Mouse (Mus musculus) embryonic facial prominence, embryonic 13.5 days (tissue): ENCODE results near the gene Hmgb4. TPM values are rescaled to one million over a fixed set of nuclear protein-coding genes. Genes with fewer than 3 reads are reported as not detected.

ENCODE experiments used
- ATAC-seq: fragments of 200-750 bp; cut with Nextera tagmentation; 2 replicates; pipeline ENCODE4 v1.8.0; 2017; ENCODE audit warnings: low read depth; ENCODE audit not compliant: insufficient number of reproducible peaks, insufficient read depth, low FRiP score, low TSS enrichment
- H3K27ac ChIP-seq: fragments of 300-500 bp; sonication (generic); 2 replicates; pipeline ENCODE4 v1.5.1; 2015; ENCODE audit warnings: moderate library complexity, mild to moderate bottlenecking, inconsistent platforms
- H3K27me3 ChIP-seq: fragments of 300-500 bp; sonication (generic); 2 replicates; pipeline ENCODE4 v1.6.1; 2015; ENCODE audit warnings: mild to moderate bottlenecking, inconsistent platforms
- H3K36me3 ChIP-seq: fragments of 300-500 bp; sonication (generic); 2 replicates; pipeline ENCODE4 v1.6.1; 2015; ENCODE audit warnings: mild to moderate bottlenecking, inconsistent platforms
- H3K4me1 ChIP-seq: fragments of 300-500 bp; sonication (generic); 2 replicates; pipeline ENCODE4 v1.6.1; 2015; ENCODE audit warnings: inconsistent platforms
- H3K4me2 ChIP-seq: fragments of 300-500 bp; sonication (generic); 2 replicates; pipeline ENCODE4 v1.6.1; 2015; ENCODE audit warnings: moderate library complexity, mild to moderate bottlenecking, inconsistent platforms
- H3K4me3 ChIP-seq: fragments of 300-500 bp; sonication (generic); 2 replicates; pipeline ENCODE4 v1.5.1; 2015; ENCODE audit warnings: mild to moderate bottlenecking, inconsistent platforms
- H3K9ac ChIP-seq: fragments of 300-500 bp; sonication (generic); 2 replicates; pipeline ENCODE4 v1.6.1; 2015; ENCODE audit warnings: mild to moderate bottlenecking, inconsistent platforms
- H3K9me3 ChIP-seq: fragments of 300-500 bp; sonication (generic); 2 replicates; pipeline ENCODE4 v1.6.1; 2016; ENCODE audit warnings: inconsistent platforms
- WGBS: fragments of 180-500 bp; shearing (Covaris S2); methylation state at CpG from one replicate; pipeline ENCODE4 v1.1.7; 2015; ENCODE audit warnings: mixed read lengths; 5-methylcytosine and 5-hydroxymethylcytosine counted together
- polyA plus RNA-seq: library from polyadenylated mRNA; unstranded; fragments of >200 nt; fragmentation: Nextera tagmentation; extraction: Ambion mirVana; gene quantifications from 2 replicates; pipeline ENCODE4 v1.2.1, GENCODE M21; 2015

Hmgb4 gene
- not detected in 2 replicates for polyA plus RNA-seq

DNA sequence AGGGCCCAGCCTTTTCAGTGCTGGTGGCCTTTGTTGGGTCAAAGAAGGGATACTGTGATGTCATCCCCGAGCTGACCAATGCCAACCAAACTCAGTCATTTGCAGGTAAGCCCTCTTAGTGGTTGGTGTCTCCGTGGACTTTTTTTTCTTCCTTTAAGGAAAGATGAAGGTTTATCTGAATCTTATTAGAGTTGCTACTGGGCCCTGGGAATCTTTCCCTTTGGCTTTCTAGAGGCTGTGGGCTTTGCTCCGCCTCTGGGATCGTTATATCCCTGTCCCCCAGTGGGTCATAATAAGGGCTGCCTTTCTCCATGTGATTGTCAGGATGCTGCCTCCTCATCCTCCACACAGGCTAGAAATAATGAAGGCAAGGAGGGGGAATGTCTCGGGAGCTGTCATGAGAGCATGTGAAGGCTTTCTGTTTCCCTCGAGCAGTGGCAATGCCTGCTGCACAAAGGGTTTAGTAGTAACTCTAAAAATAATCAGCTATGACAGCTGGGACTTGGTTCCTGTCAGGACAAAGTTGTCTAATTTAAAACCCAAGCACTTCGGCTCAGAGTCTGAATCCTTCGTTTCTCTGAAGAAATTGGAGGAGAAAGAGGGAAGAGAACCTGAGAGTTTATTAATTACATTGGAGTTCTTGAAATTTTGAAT is at the start of gene Hmgb4:
Gene Hmgb4, minus strand, starts transcription at position 51 of the 654 bp plus-strand sequence.
- 58% methylated on average over 8 of the region's 8 CpGs for WGBS
- H3K4me3 ChIP-seq = no peak within 1 kb of the TSS
- H3K9ac ChIP-seq = no peak within 1 kb of the TSS
- ATAC-seq = no peak
- H3K27me3 ChIP-seq = no peaks in the 10 kb centered on the region
- no peaks in the 10 kb centered on the region for H3K36me3 ChIP-seq
- no peak within 1 kb of the TSS for H3K4me2 ChIP-seq
- no peak within 1 kb of the TSS for H3K27ac ChIP-seq
- H3K9me3 ChIP-seq = no peaks in the 10 kb centered on the region
- H3K4me1 ChIP-seq = no peaks in the 10 kb centered on the region

DNA sequence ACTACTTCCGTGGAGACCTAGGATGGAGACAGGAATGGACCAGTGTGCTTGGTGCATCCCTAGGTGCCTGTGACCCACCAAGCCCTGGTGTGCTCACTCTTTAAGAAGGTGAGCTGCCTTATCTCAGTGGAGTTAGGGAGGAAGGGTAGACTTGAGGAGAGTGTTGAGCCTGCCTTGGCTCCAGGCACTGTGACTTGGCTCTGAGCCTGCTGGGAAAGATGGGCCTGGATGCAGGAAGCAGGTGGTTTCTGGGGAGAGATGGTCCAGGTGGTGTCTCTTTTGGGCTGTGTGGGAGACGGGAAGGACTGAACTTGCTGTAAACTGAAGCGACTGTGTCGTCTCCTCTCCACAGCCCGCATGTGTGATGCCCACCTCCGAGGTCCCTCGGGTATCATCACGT is 45.3 kb upstream of the Hmgb4 start:
- no peak overlapping the region for H3K4me3 ChIP-seq
- no peak overlapping the region for H3K27ac ChIP-seq
- 92% methylated on average over 8 of the region's 8 CpGs for whole genome bisulfite sequencing
- no peaks in the 10 kb centered on the region for H3K9me3 ChIP-seq
- no peaks in the 10 kb centered on the region for H3K36me3 ChIP-seq
- H3K4me1 ChIP-seq = no peaks in the 10 kb centered on the region
- H3K4me2 ChIP-seq = no peak overlapping the region
- ATAC-seq = no peak
- H3K9ac ChIP-seq = no peak overlapping the region
- H3K27me3 ChIP-seq = no peaks in the 10 kb centered on the region

DNA sequence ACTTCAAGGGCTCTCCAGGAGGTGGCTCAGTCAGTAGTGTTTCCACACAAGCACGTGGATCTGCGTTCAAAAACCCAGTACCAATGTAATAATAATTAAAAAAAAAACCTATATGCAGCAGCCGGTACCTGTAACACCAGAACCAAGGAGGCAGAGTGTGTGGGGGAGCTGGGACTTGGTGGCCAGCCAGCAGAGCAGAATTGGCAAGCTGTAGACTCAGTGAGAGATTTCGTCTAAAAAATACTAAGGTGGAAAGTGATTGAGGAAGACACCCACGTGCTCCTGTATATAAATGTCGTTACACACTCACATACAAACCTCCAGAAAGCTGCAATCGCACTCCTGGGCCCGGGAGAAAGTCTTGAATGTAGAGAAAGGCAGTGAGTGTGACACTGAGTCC is 43.3 kb upstream of the Hmgb4 start:
- H3K36me3 ChIP-seq = no peaks in the 10 kb centered on the region
- ATAC-seq = no peak
- WGBS = 84% methylated on average over 8 of the region's 8 CpGs
- no peak overlapping the region for H3K9ac ChIP-seq
- no peaks in the 10 kb centered on the region for H3K4me1 ChIP-seq
- no peak overlapping the region for H3K4me3 ChIP-seq
- no peaks in the 10 kb centered on the region for H3K27me3 ChIP-seq
- no peak overlapping the region for H3K4me2 ChIP-seq
- no peak overlapping the region for H3K27ac ChIP-seq
- no peaks in the 10 kb centered on the region for H3K9me3 ChIP-seq

DNA sequence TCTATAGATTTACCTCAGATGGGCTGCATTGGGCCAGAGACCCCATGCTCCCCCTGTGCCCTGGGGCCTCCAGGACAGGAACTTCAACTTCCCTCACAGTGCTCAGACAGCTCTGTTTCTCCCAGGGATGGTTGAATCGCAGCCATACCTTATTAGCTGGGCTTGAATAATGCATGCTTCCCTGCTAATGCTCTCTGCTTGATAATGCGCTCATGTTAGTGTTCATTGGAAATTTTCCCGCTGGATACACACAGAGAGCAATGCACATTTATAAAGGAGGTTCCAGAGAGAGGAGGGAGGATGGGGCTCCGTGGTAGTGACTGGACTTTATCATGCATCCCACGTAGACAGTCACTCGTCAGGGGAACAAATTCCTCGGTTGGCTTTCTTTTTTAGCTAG is 27.3 kb upstream of the Hmgb4 start:
- WGBS = 78% methylated on average over 7 of the region's 7 CpGs
- ATAC-seq = no peak
- Histone ChIP-seq H3K9me3 (no peaks in the 10 kb centered on the region), H3K27me3 (0 out of 2 replicates have a peak, but pooled peaks cover 3% of the 10 kb centered on the region), H3K9ac (no peak overlapping the region), H3K36me3 (no peaks in the 10 kb centered on the region), H3K27ac (no peak overlapping the region), H3K4me2 (no peak overlapping the region), H3K4me3 (no peak overlapping the region), H3K4me1 (no peaks in the 10 kb centered on the region)

DNA sequence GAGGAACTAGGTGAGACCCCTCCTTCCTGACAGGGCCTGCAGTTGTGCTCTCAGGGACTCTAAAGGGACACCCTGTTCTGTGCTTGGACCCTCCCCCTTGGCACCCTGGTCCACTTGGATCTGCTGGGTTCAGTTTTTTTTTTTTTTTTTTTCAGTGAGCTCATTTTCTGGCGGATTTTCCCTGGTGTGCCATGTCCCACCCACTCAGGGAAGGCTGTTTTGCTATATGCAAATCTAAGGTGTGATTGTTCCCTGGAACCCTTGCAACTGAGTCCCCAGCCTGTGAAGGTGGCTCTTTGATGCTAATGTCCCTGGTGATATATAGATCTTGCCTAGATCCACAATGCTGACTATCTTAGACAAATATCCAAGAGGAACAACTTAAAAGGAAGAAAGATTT is 24.3 kb upstream of the Hmgb4 start:
- no peaks in the 10 kb centered on the region for H3K4me1 ChIP-seq
- H3K9ac ChIP-seq = no peak overlapping the region
- 61% methylated on average over 1 of the region's 1 CpGs for WGBS
- ATAC-seq = no peak
- no peak overlapping the region for H3K4me3 ChIP-seq
- H3K27ac ChIP-seq = no peak overlapping the region
- H3K36me3 ChIP-seq = no peaks in the 10 kb centered on the region
- no peaks in the 10 kb centered on the region for H3K9me3 ChIP-seq
- H3K27me3 ChIP-seq = no peaks in the 10 kb centered on the region
- H3K4me2 ChIP-seq = no peak overlapping the region

DNA sequence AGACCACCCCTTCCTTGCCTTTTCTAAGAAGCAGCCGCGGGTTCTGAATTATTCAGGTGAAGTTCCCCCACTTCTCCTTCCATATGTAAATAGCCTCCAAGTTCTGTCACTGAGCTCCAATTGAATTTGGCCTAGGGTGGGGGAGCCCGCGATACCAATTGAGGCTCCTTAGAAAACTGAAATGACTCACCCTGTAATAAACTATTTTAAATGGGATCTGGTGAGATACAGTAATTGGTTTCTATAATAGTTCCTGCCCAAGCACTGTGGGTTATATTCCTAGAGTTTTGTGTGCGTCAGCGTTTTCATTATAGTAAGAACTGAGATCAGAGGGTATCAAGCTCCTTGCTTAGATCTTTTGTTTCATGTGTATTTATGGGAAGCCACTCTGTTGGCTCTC is 14.8 kb upstream of the Hmgb4 start:
- ATAC-seq = no peak
- Histone ChIP-seq H3K27ac (no peak overlapping the region), H3K27me3 (no peaks in the 10 kb centered on the region), H3K9me3 (no peaks in the 10 kb centered on the region), H3K4me1 (peaks cover 6% of the 10 kb centered on the region), H3K9ac (no peak overlapping the region), H3K4me3 (no peak overlapping the region), H3K36me3 (no peaks in the 10 kb centered on the region), H3K4me2 (no peak overlapping the region)
- 69% methylated on average over 6 of the region's 6 CpGs for WGBS

DNA sequence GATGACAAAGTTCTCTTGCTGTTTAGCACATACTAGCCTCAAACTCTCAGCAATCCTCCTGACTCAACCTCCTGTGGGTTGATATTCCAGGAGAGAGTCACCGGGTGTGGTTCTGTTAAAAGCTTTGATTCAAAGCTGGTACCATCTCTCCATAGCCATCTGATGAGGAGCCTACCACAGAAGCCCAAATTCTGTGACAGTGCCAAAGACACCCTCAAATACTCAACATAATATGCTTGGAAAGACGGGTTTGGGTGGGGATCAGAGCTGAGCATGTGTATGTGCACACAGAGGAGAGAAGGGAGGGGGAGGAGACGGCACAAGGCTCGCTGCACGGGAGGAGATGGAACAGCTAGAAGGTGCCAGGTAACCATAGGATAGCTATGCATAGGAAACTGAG is 14.4 kb upstream of the Hmgb4 start:
- Histone ChIP-seq H3K9me3 (no peaks in the 10 kb centered on the region), H3K27me3 (no peaks in the 10 kb centered on the region), H3K4me3 (no peak overlapping the region), H3K9ac (no peak overlapping the region), H3K27ac (no peak overlapping the region), H3K4me2 (no peak overlapping the region), H3K36me3 (no peaks in the 10 kb centered on the region), H3K4me1 (peaks cover 11% of the 10 kb centered on the region)
- no peak for ATAC-seq
- WGBS = 84% methylated on average over 5 of the region's 5 CpGs

DNA sequence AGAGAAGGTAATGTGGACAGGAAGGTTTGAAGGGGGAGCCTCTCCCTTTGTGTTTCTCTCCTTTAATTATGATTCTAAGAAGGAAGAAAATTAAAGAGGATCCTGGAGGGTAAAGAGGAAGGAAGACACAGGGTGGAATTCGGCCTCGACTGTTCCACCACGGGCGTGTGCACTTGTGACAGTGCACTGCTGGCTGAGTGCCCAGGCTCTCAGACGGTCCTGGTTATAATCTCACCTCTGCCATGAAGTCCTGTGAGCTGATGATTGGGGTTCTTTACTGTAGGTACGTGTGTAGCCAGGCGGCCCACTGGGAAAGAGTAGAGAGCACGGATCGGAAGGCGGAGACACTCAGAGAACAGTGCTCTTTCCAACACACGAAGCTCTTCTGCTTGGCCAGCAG is 12.4 kb upstream of the Hmgb4 start:
- H3K9me3 ChIP-seq = no peaks in the 10 kb centered on the region
- H3K36me3 ChIP-seq = no peaks in the 10 kb centered on the region
- no peaks in the 10 kb centered on the region for H3K27me3 ChIP-seq
- ATAC-seq = 0 out of 2 replicates have a peak, but pooled peaks have one; percentile 10
- H3K4me2 ChIP-seq = no peak overlapping the region
- H3K4me1 ChIP-seq = peaks cover 18% of the 10 kb centered on the region
- H3K4me3 ChIP-seq = no peak overlapping the region
- H3K27ac ChIP-seq = no peak overlapping the region
- no peak overlapping the region for H3K9ac ChIP-seq
- WGBS = 72% methylated on average over 11 of the region's 11 CpGs

DNA sequence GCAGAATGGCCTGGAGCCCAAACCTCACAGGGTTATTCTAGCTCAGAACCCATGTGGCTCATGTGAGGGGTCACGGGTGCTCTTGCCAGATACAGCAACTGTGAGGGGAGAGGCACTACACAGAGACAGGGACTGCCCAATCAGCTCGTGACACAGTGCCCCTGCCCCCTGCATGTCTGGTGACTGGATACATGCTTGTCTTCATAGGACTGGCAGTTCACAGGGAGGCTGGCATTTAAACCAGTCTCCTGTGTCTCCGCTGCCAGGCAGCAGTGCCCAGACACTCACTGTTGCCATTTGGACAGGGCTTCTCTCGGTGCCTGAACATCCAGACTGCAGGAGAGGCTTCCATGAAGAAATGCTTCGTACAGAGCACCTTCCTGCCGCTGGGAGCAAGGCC is 11.7 kb upstream of the Hmgb4 start:
- no peak overlapping the region for H3K4me2 ChIP-seq
- no peaks in the 10 kb centered on the region for H3K36me3 ChIP-seq
- no peak overlapping the region for H3K4me3 ChIP-seq
- H3K4me1 ChIP-seq = peaks cover 18% of the 10 kb centered on the region
- H3K27me3 ChIP-seq = no peaks in the 10 kb centered on the region
- no peak overlapping the region for H3K27ac ChIP-seq
- no peak for ATAC-seq
- WGBS = 63% methylated on average over 6 of the region's 6 CpGs
- no peak overlapping the region for H3K9ac ChIP-seq
- no peaks in the 10 kb centered on the region for H3K9me3 ChIP-seq

DNA sequence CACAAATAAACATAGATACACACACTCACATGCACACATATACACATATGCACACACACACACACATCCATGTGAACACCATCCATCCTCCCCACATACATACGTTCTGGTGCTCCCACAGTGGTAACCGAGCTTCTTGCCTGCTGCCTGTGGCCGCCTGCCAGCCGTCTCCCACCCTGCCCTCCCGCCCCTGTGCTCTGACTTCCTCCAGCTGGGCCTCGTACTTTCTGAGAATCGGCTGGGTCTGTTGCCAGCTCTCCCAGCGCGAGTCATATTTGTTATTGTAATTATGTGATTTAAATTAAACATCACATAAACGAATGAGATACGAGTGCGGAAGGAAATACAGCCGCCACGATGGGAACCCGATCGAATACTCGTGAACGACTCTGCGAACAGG is 10.2 kb upstream of the Hmgb4 start:
- Histone ChIP-seq H3K4me1 (peaks cover 18% of the 10 kb centered on the region), H3K27me3 (no peaks in the 10 kb centered on the region), H3K9me3 (no peaks in the 10 kb centered on the region), H3K9ac (no peak overlapping the region), H3K4me3 (no peak overlapping the region), H3K27ac (no peak overlapping the region), H3K36me3 (no peaks in the 10 kb centered on the region), H3K4me2 (no peak overlapping the region)
- WGBS = 60% methylated on average over 19 of the region's 19 CpGs
- ATAC-seq = no peak

DNA sequence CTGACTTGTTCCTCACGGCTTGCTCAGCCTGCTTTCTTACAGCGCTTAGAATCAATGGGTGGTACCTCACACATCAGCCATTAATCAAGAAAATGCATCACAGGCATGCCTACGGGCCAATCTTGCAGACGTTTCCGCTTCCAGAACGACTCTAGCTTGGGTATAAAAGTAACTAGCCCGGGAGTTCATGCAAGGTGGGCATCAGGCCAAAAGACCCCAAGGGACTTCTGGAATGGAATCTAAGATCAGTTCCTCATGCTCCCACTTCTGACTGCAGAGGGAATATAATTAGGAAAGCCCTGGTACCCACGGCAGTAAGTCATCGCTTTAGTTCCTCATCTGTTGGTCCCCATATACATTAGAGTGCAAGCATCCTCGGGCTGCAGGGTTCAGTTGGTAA is 9.4 kb upstream of the Hmgb4 start:
- no peak overlapping the region for H3K4me2 ChIP-seq
- peaks cover 18% of the 10 kb centered on the region for H3K4me1 ChIP-seq
- no peaks in the 10 kb centered on the region for H3K27me3 ChIP-seq
- H3K9me3 ChIP-seq = no peaks in the 10 kb centered on the region
- H3K27ac ChIP-seq = no peak overlapping the region
- no peak for ATAC-seq
- no peak overlapping the region for H3K9ac ChIP-seq
- 37% methylated on average over 10 of the region's 10 CpGs for WGBS
- H3K36me3 ChIP-seq = no peaks in the 10 kb centered on the region
- H3K4me3 ChIP-seq = no peak overlapping the region

DNA sequence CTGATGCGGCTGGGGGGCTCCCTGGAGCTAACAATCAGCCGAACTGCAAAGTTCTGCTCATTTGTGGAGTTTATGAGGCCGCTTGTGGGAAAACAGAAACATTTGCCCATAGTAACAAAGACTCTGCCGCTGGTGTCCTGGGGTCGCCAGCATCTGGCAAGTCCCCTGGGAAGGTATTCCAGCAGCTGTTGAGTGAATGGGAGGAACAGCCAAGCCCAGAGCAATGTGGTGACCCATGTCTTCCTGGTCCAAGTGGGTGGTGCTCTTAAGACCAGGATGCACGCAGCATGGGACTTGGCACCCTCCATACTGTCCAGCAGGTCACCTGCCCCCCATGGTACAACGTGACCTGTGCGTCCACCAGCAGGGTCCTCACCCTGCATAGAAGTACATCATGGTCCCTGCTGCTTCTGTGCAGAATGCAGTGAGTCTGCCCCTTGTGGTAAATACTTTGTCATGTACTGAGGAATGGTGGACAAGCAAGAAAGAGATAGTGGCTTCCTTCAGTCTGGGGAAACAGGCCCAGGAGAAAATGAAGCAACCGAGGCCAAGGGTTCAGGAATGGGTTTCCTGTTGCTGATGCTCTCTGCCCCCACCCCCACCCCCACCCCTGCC is 8.6 kb upstream of the Hmgb4 start:
- H3K36me3 ChIP-seq = no peaks in the 10 kb centered on the region

More for the DNA sequence above, 8.6 kb upstream of the Hmgb4 start:
- H3K9ac ChIP-seq = no peak overlapping the region
- no peaks in the 10 kb centered on the region for H3K9me3 ChIP-seq
- H3K27me3 ChIP-seq = no peaks in the 10 kb centered on the region
- H3K27ac ChIP-seq = no peak overlapping the region
- no peak overlapping the region for H3K4me2 ChIP-seq
- no peak for ATAC-seq
- H3K4me1 ChIP-seq = peaks cover 18% of the 10 kb centered on the region
- no peak overlapping the region for H3K4me3 ChIP-seq
- 81% methylated on average over 9 of the region's 9 CpGs for WGBS
